Mouse (Mus musculus) E14TG2a.4 (cell line): ENCODE results near the gene Olfr1045.
"Not testable (repeated sequence)": the region's sequence is repeated elsewhere in the genome, so short reads cannot be mapped to it uniquely, and the experiment has no call there.

Experiments
- H3K27me3 ChIP-seq: 2 replicates; pipeline ENCODE4 v1.6.1; 2014; ENCODE audit warnings: low read length, control low read depth; ENCODE audit not compliant: insufficient read depth
- H3K36me3 ChIP-seq: 2 replicates; pipeline ENCODE4 v1.6.1; 2014; ENCODE audit warnings: low read length, control low read depth; ENCODE audit not compliant: insufficient read depth
- H3K4me1 ChIP-seq: replicated peaks from 2 replicates; pipeline ENCODE4 v1.6.1; 2014; ENCODE audit warnings: low read depth, low read length, control low read depth
- H3K4me3 ChIP-seq: replicated peaks from 2 replicates; pipeline ENCODE4 v1.5.1; 2014; ENCODE audit warnings: mild to moderate bottlenecking, low read length
- H3K9me3 ChIP-seq: 2 replicates; pipeline ENCODE4 v1.6.1; 2014; ENCODE audit warnings: low read length, control low read depth
- CTCF ChIP-seq: conservative IDR thresholded peaks from 2 replicates; pipeline ENCODE4 v1.5.1; 2014; ENCODE audit warnings: low read length
- NANOG ChIP-seq: IDR thresholded peaks from 2 replicates; pipeline ENCODE4 v1.6.1; 2014; ENCODE audit warnings: borderline replicate concordance, low read length, mixed read lengths
- POU5F1 ChIP-seq: IDR thresholded peaks from 2 replicates; pipeline ENCODE4 v1.6.1; 2014; ENCODE audit warnings: low read length, borderline replicate concordance

Gene Olfr1045

GRCm38 (mm10) chr2:86202909-86203308 is at the start of gene Olfr1045:
TSS of gene Olfr1045 (minus strand) at chr2:86203009.
- Histone ChIP-seq H3K27me3 (no peaks in the 10 kb centered on the region), H3K4me3 (no peak within 1 kb of the TSS), H3K9me3 (no peaks in the 10 kb centered on the region), H3K36me3 (no peaks in the 10 kb centered on the region), H3K4me1 (no peaks in the 10 kb centered on the region)
- TF ChIP-seq POU5F1 = no peak
- no peak for TF ChIP-seq CTCF
- no peak for TF ChIP-seq NANOG

- Histone ChIP-seq H3K9me3 (0 out of 2 replicates have a peak, but pooled peaks cover under 1% of the 10 kb centered on the region), H3K27me3 (no peaks in the 10 kb centered on the region), H3K4me1 (no peaks in the 10 kb centered on the region), H3K36me3 (no peaks in the 10 kb centered on the region), H3K4me3 (no peak within 1 kb of the TSS)
- TF ChIP-seq CTCF (no peak), NANOG (no peak), POU5F1 (no peak)
These were observed 37.4 kb upstream of the Olfr1045 start, which contains the start of gene Olfr1048 for GRCm38 (mm10) chr2:86240189-86240588. TSS of gene Olfr1048 (minus strand) at chr2:86240289.

- H3K36me3 ChIP-seq = no peaks in the 10 kb centered on the region
- no peak for TF ChIP-seq POU5F1
- no peak for TF ChIP-seq NANOG
- no peak for TF ChIP-seq CTCF
- no peaks in the 10 kb centered on the region for H3K4me1 ChIP-seq
- H3K27me3 ChIP-seq = no peaks in the 10 kb centered on the region
- no peak within 1 kb of the TSS for H3K4me3 ChIP-seq
- H3K9me3 ChIP-seq = no peaks in the 10 kb centered on the region
These were observed 28.5 kb upstream of the Olfr1045 start, which contains the start of gene Olfr1047 for GRCm38 (mm10) chr2:86231301-86231700. TSS of gene Olfr1047 (minus strand) at chr2:86231401.

- H3K36me3 ChIP-seq = no peaks in the 10 kb centered on the region
- no peaks in the 10 kb centered on the region for H3K27me3 ChIP-seq
- H3K4me3 ChIP-seq = no peak within 1 kb of the TSS
- no peak for TF ChIP-seq POU5F1
- TF ChIP-seq NANOG = no peak
- TF ChIP-seq CTCF = no peak
- no peaks in the 10 kb centered on the region for H3K4me1 ChIP-seq
- no peaks in the 10 kb centered on the region for H3K9me3 ChIP-seq
These were observed 16.4 kb upstream of the Olfr1045 start, which contains the start of gene Olfr1046 for GRCm38 (mm10) chr2:86219214-86219613. TSS of gene Olfr1046 (minus strand) at chr2:86219314.

- Histone ChIP-seq H3K4me1 (no peaks in the 10 kb centered on the region), H3K9me3 (peaks cover 5% of the 10 kb centered on the region), H3K27me3 (no peaks in the 10 kb centered on the region), H3K36me3 (no peaks in the 10 kb centered on the region), H3K4me3 (no peak overlapping the region)
- TF ChIP-seq POU5F1 = no peak
- no peak for TF ChIP-seq NANOG
- no peak for TF ChIP-seq CTCF
These were observed 6.9 kb downstream of the Olfr1045 start for GRCm38 (mm10) chr2:86195863-86196262.

GRCm38 (mm10) chr2:86185583-86185982 is 17.2 kb downstream of the Olfr1045 start, which contains the start of gene Olfr52:
TSS of gene Olfr52 (minus strand) at chr2:86185683.
- Histone ChIP-seq H3K4me3 (no peak within 1 kb of the TSS), H3K36me3 (no peaks in the 10 kb centered on the region), H3K27me3 (no peaks in the 10 kb centered on the region), H3K9me3 (no peaks in the 10 kb centered on the region), H3K4me1 (peaks cover 6% of the 10 kb centered on the region; the same call in 1 of the 2 replicates)
- no peak for TF ChIP-seq POU5F1
- TF ChIP-seq NANOG = no peak

- no peak for TF ChIP-seq CTCF
- TF ChIP-seq NANOG = peak; percentile 74
- TF ChIP-seq POU5F1 = no peak
- Histone ChIP-seq H3K9me3 (no peaks in the 10 kb centered on the region), H3K27me3 (no peaks in the 10 kb centered on the region), H3K36me3 (no peaks in the 10 kb centered on the region), H3K4me3 (no peak overlapping the region), H3K4me1 (peaks cover 20% of the 10 kb centered on the region)
These were observed 22.9 kb downstream of the Olfr1045 start for GRCm38 (mm10) chr2:86179950-86180349.

- Histone ChIP-seq H3K4me3 (no peak within 1 kb of the TSS), H3K9me3 (no peaks in the 10 kb centered on the region), H3K36me3 (no peaks in the 10 kb centered on the region), H3K4me1 (peaks cover 15% of the 10 kb centered on the region), H3K27me3 (no peaks in the 10 kb centered on the region)
- TF ChIP-seq POU5F1 = no peak
- TF ChIP-seq CTCF = no peak
- TF ChIP-seq NANOG = no peak
These were observed 25.1 kb downstream of the Olfr1045 start, which contains the start of gene Olfr1044 for GRCm38 (mm10) chr2:86177720-86178119. TSS of gene Olfr1044 (minus strand) at chr2:86177820.

DNA sequence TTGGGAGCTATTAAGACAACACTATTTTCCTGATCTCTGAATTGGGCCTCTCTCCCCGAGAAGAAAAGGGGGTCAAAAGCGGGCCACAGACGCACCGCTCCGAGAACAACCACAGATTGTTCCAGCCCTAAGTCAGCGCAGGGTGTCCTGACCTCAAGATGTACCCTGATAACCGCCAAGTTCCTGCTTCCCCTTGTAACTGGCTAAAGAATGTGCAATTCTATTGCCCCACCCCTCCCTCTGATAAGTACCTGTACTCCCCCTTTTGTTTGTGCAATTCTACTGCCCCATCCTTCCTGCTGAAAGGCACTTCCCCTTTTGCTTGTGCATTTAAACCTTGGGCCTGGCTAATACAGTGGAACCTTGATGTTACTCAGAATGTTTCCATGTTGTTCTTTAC is 27.4 kb downstream of the Olfr1045 start:
- H3K9me3 ChIP-seq, H3K36me3 ChIP-seq, H3K27me3 ChIP-seq, H3K4me3 ChIP-seq: not testable (repeated sequence)
- H3K4me1 ChIP-seq = peaks cover 15% of the 10 kb centered on the region
- TF ChIP-seq NANOG = 0 out of 2 replicates have a peak, but pooled peaks have one; percentile 16
